Mouse (Mus musculus): Measurements from ENCODE around the gene Kctd7.

Kctd7 gene

GRCm38 (mm10) chr5:130191865-130192264 is 47.2 kb downstream of the Kctd7 start:
- no peak for DNase-seq (ENCODE audit: low read depth, low spot score)

- DNase-seq (ENCODE audit: low read depth, low spot score), result no peak
Measured at GRCm38 (mm10) chr5:130192356-130192944, 47.8 kb downstream of the Kctd7 start.

GRCm38 (mm10) chr5:130193760-130194159 is 49.1 kb downstream of the Kctd7 start:
- DNase-seq (ENCODE audit: low read depth, low spot score), result no peak

- no peak for DNase-seq (ENCODE audit: low read depth, low spot score)
Measured at GRCm38 (mm10) chr5:130196307-130196706, 51.6 kb downstream of the Kctd7 start.

- no peak for DNase-seq (ENCODE audit: low read depth, low spot score)
Measured at GRCm38 (mm10) chr5:130197454-130197853, 52.8 kb downstream of the Kctd7 start.

- no peak for DNase-seq (ENCODE audit: low read depth, low spot score)
Measured at GRCm38 (mm10) chr5:130197981-130198380, 53.3 kb downstream of the Kctd7 start.

- no peak for DNase-seq (ENCODE audit: low read depth, low spot score)
Measured at GRCm38 (mm10) chr5:130200233-130201029, 55.8 kb downstream of the Kctd7 start.

- DNase-seq (ENCODE audit: low read depth, low spot score), result no peak
Measured at GRCm38 (mm10) chr5:130203948-130204347, 59.3 kb downstream of the Kctd7 start.

- DNase-seq (ENCODE audit: low read depth, low spot score), result no peak
Measured at GRCm38 (mm10) chr5:130204560-130204959, 59.9 kb downstream of the Kctd7 start.

All from embryo, embryonic 11.5 days (tissue).